Mouse (Mus musculus): ENCODE data around the gene Vmp1. TPM values are rescaled to one million over a fixed set of nuclear protein-coding genes. Genes with fewer than 3 reads are reported as not detected.

The Vmp1 gene
- polyA plus RNA-seq, 1 experiment, result 65.3 TPM

- TF ChIP-seq CTCF (IDR thresholded peaks at IDR 0.05; ENCODE audit: insufficient read depth, low read length) (no peak), POLR2A (IDR thresholded peaks at IDR 0.05; ENCODE audit: borderline replicate concordance, extremely low read depth, low read depth, low read length) (no peak)
- no peak overlapping the region for H3K4me3 ChIP-seq (replicated peaks; ENCODE audit: extremely low read depth, low read depth, low read length)
- WGBS, result 79% methylated on average over 3 of the region's 3 CpGs
- H3K4me1 ChIP-seq (ENCODE audit: control insufficient read depth, insufficient read depth, low read length), result peaks cover 6% of the 10 kb centered on the region
- DNase-seq, result no peak
Observed at GRCm38 (mm10) chr11:86680729-86681128, 2.9 kb downstream of the Vmp1 start.

GRCm38 (mm10) chr11:86678957-86679356 is 4.7 kb downstream of the Vmp1 start:
- peaks cover 4% of the 10 kb centered on the region for H3K4me1 ChIP-seq (ENCODE audit: control insufficient read depth, insufficient read depth, low read length)
- no peak overlapping the region for H3K4me3 ChIP-seq (replicated peaks; ENCODE audit: extremely low read depth, low read depth, low read length)
- no peak for TF ChIP-seq CTCF (IDR thresholded peaks at IDR 0.05; ENCODE audit: insufficient read depth, low read length)
- no peak for TF ChIP-seq POLR2A (IDR thresholded peaks at IDR 0.05; ENCODE audit: borderline replicate concordance, extremely low read depth, low read depth, low read length)
- 67% methylated on average over 5 of the region's 5 CpGs for WGBS
- DNase-seq, result no peak

GRCm38 (mm10) chr11:86675520-86675919 is 8.1 kb downstream of the Vmp1 start:
- 87% methylated on average over 4 of the region's 4 CpGs for WGBS

GRCm38 (mm10) chr11:86672772-86673171 is 10.9 kb downstream of the Vmp1 start:
- TF ChIP-seq CTCF (IDR thresholded peaks at IDR 0.05; ENCODE audit: insufficient read depth, low read length) (no peak), POLR2A (IDR thresholded peaks at IDR 0.05; ENCODE audit: borderline replicate concordance, extremely low read depth, low read depth, low read length) (no peak)
- WGBS, result 70% methylated on average over 3 of the region's 3 CpGs
- no peak for DNase-seq

More at GRCm38 (mm10) chr11:86675520-86675919, 8.1 kb downstream of the Vmp1 start:
- H3K4me1 ChIP-seq (ENCODE audit: control insufficient read depth, insufficient read depth, low read length), result peaks cover 4% of the 10 kb centered on the region
- no peak overlapping the region for H3K4me3 ChIP-seq (replicated peaks; ENCODE audit: extremely low read depth, low read depth, low read length)
- no peak for DNase-seq
- TF ChIP-seq POLR2A (IDR thresholded peaks at IDR 0.05; ENCODE audit: borderline replicate concordance, extremely low read depth, low read depth, low read length) (no peak), CTCF (IDR thresholded peaks at IDR 0.05; ENCODE audit: insufficient read depth, low read length) (no peak)

GRCm38 (mm10) chr11:86671041-86671675 is 12.5 kb downstream of the Vmp1 start:
- WGBS, result 49% methylated on average over 3 of the region's 3 CpGs
- H3K4me3 ChIP-seq (replicated peaks; ENCODE audit: extremely low read depth, low read depth, low read length), result no peak overlapping the region
- no peak for DNase-seq
- peaks cover 4% of the 10 kb centered on the region for H3K4me1 ChIP-seq (ENCODE audit: control insufficient read depth, insufficient read depth, low read length)
- TF ChIP-seq CTCF (IDR thresholded peaks at IDR 0.05; ENCODE audit: insufficient read depth, low read length) (no peak), POLR2A (IDR thresholded peaks at IDR 0.05; ENCODE audit: borderline replicate concordance, extremely low read depth, low read depth, low read length) (no peak)

More at GRCm38 (mm10) chr11:86672772-86673171, 10.9 kb downstream of the Vmp1 start:
- no peak overlapping the region for H3K4me3 ChIP-seq (replicated peaks; ENCODE audit: extremely low read depth, low read depth, low read length)
- H3K4me1 ChIP-seq (ENCODE audit: control insufficient read depth, insufficient read depth, low read length), result peaks cover 4% of the 10 kb centered on the region

GRCm38 (mm10) chr11:86668169-86668568 is 15.5 kb downstream of the Vmp1 start:
- H3K4me3 ChIP-seq (replicated peaks; ENCODE audit: extremely low read depth, low read depth, low read length), result no peak overlapping the region
- no peak for TF ChIP-seq POLR2A (IDR thresholded peaks at IDR 0.05; ENCODE audit: borderline replicate concordance, extremely low read depth, low read depth, low read length)
- H3K4me1 ChIP-seq (ENCODE audit: control insufficient read depth, insufficient read depth, low read length), result peaks cover 4% of the 10 kb centered on the region
- DNase-seq, result no peak
- 91% methylated on average over 3 of the region's 3 CpGs for WGBS

- no peak for TF ChIP-seq POLR2A (IDR thresholded peaks at IDR 0.05; ENCODE audit: borderline replicate concordance, extremely low read depth, low read depth, low read length)
- TF ChIP-seq CTCF (IDR thresholded peaks at IDR 0.05; ENCODE audit: insufficient read depth, low read length), result no peak
- Histone ChIP-seq H3K4me3 (replicated peaks; ENCODE audit: extremely low read depth, low read depth, low read length) (no peak overlapping the region), H3K4me1 (ENCODE audit: control insufficient read depth, insufficient read depth, low read length) (peaks cover 4% of the 10 kb centered on the region)
- no peak for DNase-seq
- WGBS, result 91% methylated on average over 2 of the region's 2 CpGs
Observed at GRCm38 (mm10) chr11:86667553-86667952, 16.1 kb downstream of the Vmp1 start.

- TF ChIP-seq POLR2A (IDR thresholded peaks at IDR 0.05; ENCODE audit: borderline replicate concordance, extremely low read depth, low read depth, low read length), result no peak
- TF ChIP-seq CTCF (IDR thresholded peaks at IDR 0.05; ENCODE audit: insufficient read depth, low read length), result no peak
- Histone ChIP-seq H3K4me1 (ENCODE audit: control insufficient read depth, insufficient read depth, low read length) (no peaks in the 10 kb centered on the region), H3K4me3 (replicated peaks; ENCODE audit: extremely low read depth, low read depth, low read length) (no peak overlapping the region)
- no peak for DNase-seq
- 91% methylated on average over 3 of the region's 3 CpGs for WGBS
Observed at GRCm38 (mm10) chr11:86664406-86664805, 19.2 kb downstream of the Vmp1 start.

- DNase-seq, result no peak
- Histone ChIP-seq H3K4me3 (replicated peaks; ENCODE audit: extremely low read depth, low read depth, low read length) (no peak overlapping the region), H3K4me1 (ENCODE audit: control insufficient read depth, insufficient read depth, low read length) (no peaks in the 10 kb centered on the region)
- TF ChIP-seq POLR2A (IDR thresholded peaks at IDR 0.05; ENCODE audit: borderline replicate concordance, extremely low read depth, low read depth, low read length) (no peak), CTCF (IDR thresholded peaks at IDR 0.05; ENCODE audit: insufficient read depth, low read length) (no peak)
Observed at GRCm38 (mm10) chr11:86663977-86664376, 19.7 kb downstream of the Vmp1 start.

Measured in lung, adult 2 months (tissue).